Mouse (Mus musculus) left cerebral cortex, postnatal 25 days (tissue): ENCODE data around the gene Bpnt1. TPM values are rescaled to one million over a fixed set of nuclear protein-coding genes. Genes with fewer than 3 reads are reported as not detected.

ENCODE experiments used
- DNase-seq, 2 experiments: peaks; one replicate each; pipeline ENCODE4 v3.0.0; 2022; ENCODE audit warnings: low spot score in 2 of 2, mixed read lengths in 1 of 2
- intact Hi-C: fragments of 180-260 bp; cut with DNase I; formaldehyde crosslinking; loops from one replicate; pipeline ENCODE4 v1.15.1; 2025
- total RNA-seq, 2 experiments: library from RNA; stranded (reverse); gene quantifications; 2 replicates each; pipeline ENCODE4 v1.2.3; 2021

Bpnt1 gene
- total RNA-seq, 2 experiments from 2014 or later, result 70.3 to 76.6 TPM

GRCm38 (mm10) chr1:185328721-185329610, 3.0 kb upstream of the Bpnt1 start, which contains the start of gene Iars2:
Iars2 (minus strand) TSS chr1:185329396.
- intact Hi-C loops, result no loop called here
- peak; percentile 87 to 91 for DNase-seq

GRCm38 (mm10) chr1:185329851-185330250, 2.1 kb upstream of the Bpnt1 start:
- intact Hi-C loops, result no loop called here
- no peak for DNase-seq

- intact Hi-C loops, result no loop called here
Measured at GRCm38 (mm10) chr1:185331364-185331763, 585 bp upstream of the Bpnt1 start.

DNA sequence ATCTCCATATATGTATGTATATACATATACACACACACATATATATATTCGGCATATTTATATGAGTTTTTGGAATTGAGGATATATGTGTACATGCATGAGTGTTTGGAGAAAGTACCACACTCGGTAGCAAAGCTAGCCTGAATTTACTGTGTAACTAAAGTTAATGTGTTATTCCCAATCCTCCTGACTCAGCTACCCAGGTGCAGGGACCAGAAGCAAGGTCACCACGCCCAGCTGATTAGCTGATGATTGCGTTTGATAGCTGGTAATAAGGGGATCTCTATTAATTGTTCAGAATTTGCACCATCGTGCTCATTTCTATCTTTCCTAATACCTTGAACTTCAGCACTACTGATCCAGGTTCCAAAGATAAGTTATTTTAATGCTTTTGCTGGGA, 1.7 kb downstream of the Bpnt1 start:
- DNase-seq, result no peak
- intact Hi-C loops, result loop anchor here (2.0 kb wide), 1 partner anchor 29 kb away; the partner anchor contains the start of gene Eprs

More at GRCm38 (mm10) chr1:185331364-185331763, 585 bp upstream of the Bpnt1 start:
- no peak for DNase-seq

DNA sequence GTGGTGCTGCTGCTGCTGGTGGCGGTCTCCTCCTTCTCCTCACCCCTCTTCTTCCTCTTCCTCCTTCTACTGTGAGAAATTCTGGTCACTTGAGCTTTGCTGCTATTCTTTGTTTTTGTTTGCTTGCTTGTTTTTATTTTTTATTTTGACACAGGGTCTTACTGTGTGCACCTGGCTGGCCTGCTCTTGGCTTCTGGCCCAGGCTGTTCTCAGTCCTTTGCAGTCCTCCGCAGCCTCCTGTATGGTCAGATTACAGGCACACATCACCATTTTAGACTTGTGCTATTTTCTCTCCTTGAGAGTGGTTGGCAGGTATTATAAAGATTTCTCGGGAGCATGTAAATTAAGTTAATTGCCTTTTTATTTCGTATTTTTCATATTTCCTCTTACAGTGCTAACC, 2.2 kb downstream of the Bpnt1 start:
- intact Hi-C loops, result no loop called here
- no peak for DNase-seq

GRCm38 (mm10) chr1:185335231-185335765, 3.3 kb downstream of the Bpnt1 start:
- DNase-seq, result no peak
- intact Hi-C loops, result no loop called here

DNA sequence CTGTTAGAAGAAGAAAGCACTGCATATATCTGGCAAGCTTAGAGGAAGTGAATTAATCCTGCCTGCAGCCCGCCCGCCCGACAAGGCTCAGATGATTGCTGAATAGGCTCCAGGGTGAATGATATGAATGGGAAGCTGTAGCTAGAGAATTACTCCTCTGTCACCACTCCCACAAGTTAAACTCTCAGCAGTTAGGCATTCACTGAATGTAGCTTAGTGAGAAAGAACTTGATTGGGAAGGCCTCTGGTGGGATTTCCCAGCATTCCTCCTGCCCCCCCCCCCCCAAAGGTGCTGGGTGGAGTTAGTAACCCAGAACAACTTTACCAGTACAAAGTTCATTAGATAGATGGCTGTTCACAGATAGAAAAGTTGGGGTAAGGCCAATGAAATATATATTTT, 4.6 kb downstream of the Bpnt1 start:
- DNase-seq, result no peak
- intact Hi-C loops, result no loop called here

GRCm38 (mm10) chr1:185342441-185342840, 10.5 kb downstream of the Bpnt1 start:
- DNase-seq, result peak in 1 of 2 experiments; percentile 13
- intact Hi-C loops, result no loop called here

- intact Hi-C loops, result no loop called here
- no peak for DNase-seq
Measured at GRCm38 (mm10) chr1:185343422-185343821, 11.5 kb downstream of the Bpnt1 start.

DNA sequence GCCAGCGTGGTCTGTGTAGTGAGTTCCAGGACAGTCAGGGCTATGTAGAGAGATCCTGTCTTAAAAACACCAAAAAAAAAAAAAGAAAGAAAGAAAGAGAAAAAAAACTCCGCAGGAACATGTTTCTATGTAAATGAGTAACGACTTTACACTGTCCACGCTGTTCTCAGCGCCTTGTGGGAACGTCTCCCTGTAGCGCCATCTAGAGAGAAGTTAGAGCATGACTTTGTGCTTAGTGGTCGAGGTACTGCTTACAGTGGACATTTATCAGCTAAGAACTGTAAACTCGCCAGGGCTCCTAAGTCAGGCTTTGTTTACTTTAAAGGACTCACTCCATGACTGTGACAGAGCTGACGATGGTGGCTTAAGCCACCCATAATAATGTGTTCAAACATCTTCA, 14.2 kb downstream of the Bpnt1 start:
- intact Hi-C loops, result no loop called here
- DNase-seq, result no peak

DNA sequence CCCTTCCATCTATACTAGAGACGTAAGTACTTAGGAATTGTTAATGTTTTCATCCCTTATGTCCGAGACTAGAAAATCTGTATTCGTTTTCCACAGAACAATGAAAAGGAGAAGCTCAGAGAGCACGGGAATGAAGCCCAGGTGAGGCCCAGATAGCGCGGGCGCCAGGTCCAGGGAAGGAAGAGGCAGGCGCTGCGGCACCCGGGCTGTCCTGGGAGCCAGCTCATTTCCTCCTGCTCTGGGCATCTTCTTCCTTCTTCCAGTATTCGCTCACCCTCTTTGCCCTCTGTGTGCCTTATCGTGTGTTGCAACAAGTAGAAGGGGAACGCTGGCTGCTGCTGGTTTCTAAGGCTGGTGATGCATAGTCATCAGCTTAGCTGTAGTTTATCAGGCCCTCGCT, 17.8 kb downstream of the Bpnt1 start:
- DNase-seq, result no peak
- intact Hi-C loops, result no loop called here

DNA sequence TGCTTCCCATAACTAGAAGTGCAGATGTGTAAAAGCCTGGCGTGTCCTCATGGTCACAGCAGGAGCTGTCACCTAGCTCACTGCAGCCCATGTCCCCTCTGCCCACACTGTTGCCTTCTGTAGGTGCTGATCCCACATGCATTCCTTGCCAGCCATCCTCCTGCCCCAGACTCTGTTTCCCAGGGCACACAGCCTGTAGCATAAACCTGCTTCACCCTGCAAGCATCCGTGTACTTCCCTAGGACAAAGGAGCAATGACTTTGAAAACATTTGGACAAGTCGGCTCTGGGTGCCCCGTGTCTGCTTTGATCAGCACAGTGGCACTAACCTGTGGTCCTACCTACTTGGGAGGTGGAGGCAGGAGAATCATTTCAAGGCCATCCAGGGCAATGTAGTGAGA, 18.7 kb downstream of the Bpnt1 start:
- intact Hi-C loops, result no loop called here
- no peak for DNase-seq

DNA sequence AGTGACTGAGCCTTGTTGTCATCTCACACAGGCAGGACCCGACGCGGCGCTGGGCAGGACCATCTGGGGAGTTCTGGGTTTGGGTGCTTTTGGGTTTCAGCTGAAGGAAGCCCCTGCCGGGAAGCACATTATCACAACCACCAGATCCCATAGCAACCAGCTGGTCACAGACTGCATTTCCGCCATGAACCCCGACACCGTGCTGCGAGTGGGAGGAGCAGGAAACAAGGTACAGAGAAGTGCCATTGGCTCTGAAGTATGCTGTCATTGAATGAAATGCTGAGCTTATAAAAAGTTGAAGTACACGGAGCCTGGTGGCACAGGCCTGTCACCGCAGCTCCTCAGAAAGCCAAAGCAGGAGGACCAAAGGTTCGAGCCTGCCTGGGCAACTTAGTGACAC, 20.2 kb downstream of the Bpnt1 start:
- intact Hi-C loops, result no loop called here
- DNase-seq, result no peak

DNA sequence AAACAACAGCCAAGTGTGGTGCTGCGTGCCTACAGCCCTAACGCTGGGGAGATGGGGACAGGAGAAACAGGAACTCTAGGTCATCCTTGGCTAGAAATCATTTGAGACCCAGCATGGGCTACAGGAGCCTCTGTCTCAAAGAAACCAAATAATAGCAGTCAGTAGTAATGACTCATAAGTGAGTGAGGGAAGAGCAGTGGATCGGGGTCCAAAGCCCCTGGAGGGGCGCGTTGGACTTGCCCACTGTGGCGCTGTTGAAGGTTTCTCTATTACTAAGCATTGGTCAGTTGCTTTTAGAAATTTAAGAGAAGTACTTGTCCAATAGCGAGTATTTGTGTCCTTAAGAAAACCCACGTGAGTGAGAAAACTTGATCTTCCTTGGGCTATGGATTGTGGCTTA, 21.4 kb downstream of the Bpnt1 start:
- DNase-seq, result no peak
- intact Hi-C loops, result no loop called here

GRCm38 (mm10) chr1:185354731-185355130, 22.8 kb downstream of the Bpnt1 start:
- intact Hi-C loops, result no loop called here
- DNase-seq, result no peak

GRCm38 (mm10) chr1:185356246-185356645, 24.3 kb downstream of the Bpnt1 start:
- DNase-seq, result no peak
- intact Hi-C loops, result no loop called here

DNA sequence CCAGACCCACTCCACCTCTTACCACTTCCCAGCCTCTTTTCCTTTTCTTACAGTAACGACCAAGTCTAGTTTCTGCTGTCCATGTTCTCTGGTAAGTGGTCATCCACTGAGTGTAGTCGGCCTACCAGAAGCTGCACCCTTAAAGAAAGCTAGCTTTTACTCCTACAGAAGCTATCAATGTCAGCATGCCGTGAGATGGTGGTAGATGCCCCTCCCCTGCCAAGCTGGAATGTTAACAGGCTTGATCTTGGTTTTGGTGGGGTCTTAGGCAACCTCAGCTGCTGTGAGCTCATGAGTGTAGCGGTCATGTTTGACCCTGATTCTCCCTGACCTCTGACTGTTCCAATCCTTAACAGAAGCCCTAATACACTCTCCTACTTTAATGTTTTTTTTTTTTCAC, 26.3 kb downstream of the Bpnt1 start:
- DNase-seq, result no peak
- intact Hi-C loops, result no loop called here

GRCm38 (mm10) chr1:185362677-185363520, 30.9 kb downstream of the Bpnt1 start, which contains the start of gene Eprs:
Eprs (plus strand) TSS chr1:185363044.
- DNase-seq, result peak; percentile 99
- intact Hi-C loops, result loop anchor here (2.0 kb wide), 1 partner anchor 30 kb away; the partner anchor contains the start of gene Bpnt1

- DNase-seq, result peak; percentile 49 to 56
- intact Hi-C loops, result loop anchor here (2.0 kb wide), 1 partner anchor 31 kb away; the partner anchor contains the start of gene Bpnt1
Measured at GRCm38 (mm10) chr1:185363526-185364182, 31.7 kb downstream of the Bpnt1 start.

DNA sequence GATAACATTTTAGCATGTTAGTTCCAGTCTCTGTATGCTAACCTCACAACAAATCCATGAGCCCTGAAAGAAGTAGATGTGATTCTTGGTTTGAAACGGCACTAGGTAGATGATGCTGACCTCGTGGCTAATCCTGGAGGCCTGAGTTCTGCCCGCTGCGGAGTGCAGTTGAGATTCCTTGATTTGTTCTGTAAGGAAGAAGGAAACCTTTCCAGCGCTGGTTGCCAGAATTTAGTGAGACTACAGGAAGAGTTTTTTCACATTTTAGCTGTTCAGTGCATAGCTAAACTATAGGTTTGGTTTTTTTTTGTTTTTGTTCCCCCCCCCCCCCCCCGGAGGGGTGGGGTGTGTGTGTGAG, 32.2 kb downstream of the Bpnt1 start:
- no peak for DNase-seq
- intact Hi-C loops, result no loop called here
